Mouse (Mus musculus) Patski (cell line): ENCODE results near the gene Sdccag8. TPM values are rescaled to one million over a fixed set of nuclear protein-coding genes. Genes with fewer than 3 reads are reported as not detected.
A peak's percentile ranks its signal among the peaks of the same experiment; 100 is the strongest.

Experiments used
- ATAC-seq: fragments of 100-300 bp; one replicate; pipeline ENCODE4 v1.8.0; 2021
- CTCF ChIA-PET: fragments of 350-600 bp; sonication (Branson Sonifier 250); formaldehyde crosslinking; loops from one replicate; lab custom pipeline; 2022; ENCODE audit warnings: inconsistent platforms; lab: Charles Lee
- POLR2A ChIA-PET: fragments of 350-600 bp; sonication (Branson Sonifier 250); formaldehyde crosslinking; loops from one replicate; lab custom pipeline; 2022; ENCODE audit warnings: antibody characterized with exemption, inconsistent platforms; lab: Charles Lee
- DNase-seq: peaks from one replicate; pipeline ENCODE4 v3.0.0-alpha.2; 2011; ENCODE audit warnings: low read depth, low spot score
- H3K27me3 ChIP-seq: fragments of 371-371 bp; one replicate; pipeline ENCODE4 v1.5.1; 2021
- CTCF ChIP-seq: fragments of 100-300 bp; IDR thresholded peaks from one replicate; pipeline ENCODE4 v1.5.1; 2021
- in situ Hi-C: fragments of 300-500 bp; cut with MboI; formaldehyde crosslinking; loops from 3 replicates; pipeline ENCODE4 v1.11.1; 2018; ENCODE audit warnings: low pct_unique_long_range_greater_than_20kb, mixed read lengths
- polyA plus RNA-seq: library from polyadenylated mRNA; unstranded; gene quantifications from one replicate; pipeline ENCODE4 v1.2.3, GENCODE M21; 2021

Sdccag8 gene
- polyA plus RNA-seq: 25.1 TPM

DNA sequence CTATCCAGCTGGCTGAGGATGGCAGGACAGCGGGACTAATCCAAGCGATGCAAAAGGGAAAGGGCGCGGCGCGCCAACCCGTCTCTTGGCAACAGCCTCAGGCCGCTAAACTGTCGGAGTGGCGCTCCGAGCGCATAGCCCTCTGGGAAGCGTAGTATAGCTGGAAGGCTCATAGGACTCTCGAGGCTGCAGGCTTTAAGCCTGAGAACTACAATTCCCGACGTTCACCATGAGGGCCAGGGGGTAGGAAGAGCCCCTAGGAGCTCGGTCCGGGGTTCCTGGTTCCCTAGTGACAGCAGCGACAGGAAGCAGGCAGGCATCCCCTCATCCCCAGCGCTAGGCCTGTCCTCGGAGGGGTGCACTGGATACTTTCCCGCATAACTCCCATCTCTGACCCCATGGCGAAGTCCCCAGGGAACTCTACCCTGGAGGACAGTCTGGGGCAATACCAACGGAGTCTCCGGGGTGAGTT is at the start of gene Sdccag8:
Gene Sdccag8, plus strand, starts transcription at position 70 of the 472 bp plus-strand sequence.
- no peak for TF ChIP-seq CTCF
- peak; percentile 94 for DNase-seq
- H3K27me3 ChIP-seq: no peaks in the 10 kb centered on the region
- in situ Hi-C loops: no loop called here
- ChIA-PET POLR2A (interaction anchor here (2.0 kb wide), 1 partner anchor 12 kb away, joined by 9 read pairs; no protein-coding TSS in a partner anchor), CTCF (interaction anchor here (1.2 to 2.0 kb wide), 2 partner anchors 10 to 13 kb away, joined by 3 to 8 read pairs; no protein-coding TSS in a partner anchor)
- peak; percentile 90 for ATAC-seq

- CTCF ChIA-PET: interaction anchor here (0.9 to 2.4 kb wide), 2 partner anchors 12 to 16 kb away, joined by 4 to 7 read pairs; no protein-coding TSS in a partner anchor
- ATAC-seq (peak; percentile 65), DNase-seq (no peak)
- in situ Hi-C loops: no loop called here
- POLR2A ChIA-PET: no interaction called here
- H3K27me3 ChIP-seq: no peaks in the 10 kb centered on the region
- TF ChIP-seq CTCF: no peak
These were observed 39.9 kb upstream of the Sdccag8 start for GRCm38 (mm10) chr1:176774533-176774932.

DNA sequence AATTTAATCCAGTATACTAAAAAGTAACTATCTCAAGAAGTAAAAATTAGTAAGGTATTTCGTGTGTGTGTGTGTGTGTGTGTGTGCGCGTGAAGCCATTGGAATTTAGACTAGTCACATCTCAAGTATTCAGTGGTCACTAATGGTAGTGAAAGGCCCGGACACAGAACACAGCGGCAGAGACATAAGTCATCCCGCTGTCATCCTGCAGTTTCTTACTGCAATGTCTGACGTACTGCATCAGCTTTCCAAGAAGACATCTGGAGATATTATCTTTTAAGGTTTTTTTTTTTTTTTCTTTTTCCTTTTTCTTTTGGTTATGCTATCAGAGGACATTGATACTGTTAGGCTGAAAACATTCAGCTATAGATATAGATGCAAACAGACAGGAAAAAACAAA is 25.1 kb upstream of the Sdccag8 start:
- ATAC-seq (no peak), DNase-seq (no peak)
- in situ Hi-C loops: no loop called here
- H3K27me3 ChIP-seq: no peaks in the 10 kb centered on the region
- ChIA-PET CTCF (interaction anchor here (1.2 to 1.4 kb wide), 3 partner anchors 20 to 73 kb away, joined by 3 to 4 read pairs (median 3); no protein-coding TSS in a partner anchor), POLR2A (interaction anchor here (0.6 kb wide), 1 partner anchor 23 kb away, joined by 3 read pairs; no protein-coding TSS in a partner anchor)
- no peak for TF ChIP-seq CTCF

- POLR2A ChIA-PET: no interaction called here
- H3K27me3 ChIP-seq: no peaks in the 10 kb centered on the region
- in situ Hi-C loops: no loop called here
- no peak for TF ChIP-seq CTCF
- ATAC-seq (no peak), DNase-seq (no peak)
- CTCF ChIA-PET: no interaction called here
These were observed 22.3 kb upstream of the Sdccag8 start for GRCm38 (mm10) chr1:176792175-176792574.

GRCm38 (mm10) chr1:176798673-176799072 is 15.8 kb upstream of the Sdccag8 start:
- no peak for TF ChIP-seq CTCF
- no peak for ATAC-seq
- no peaks in the 10 kb centered on the region for H3K27me3 ChIP-seq
- ChIA-PET POLR2A (interaction anchor here (0.7 kb wide), 1 partner anchor 31 kb away, joined by 6 read pairs; no protein-coding TSS in a partner anchor), CTCF (no interaction called here)
- in situ Hi-C loops: no loop called here
- DNase-seq: no peak

- DNase-seq: peak; percentile 68
- CTCF ChIA-PET: interaction anchor here (0.7 kb wide), 1 partner anchor 12 kb away, joined by 3 read pairs; no protein-coding TSS in a partner anchor
- ATAC-seq: no peak
These were observed 13.6 kb upstream of the Sdccag8 start for GRCm38 (mm10) chr1:176800728-176801365.

GRCm38 (mm10) chr1:176810161-176810560 is 4.3 kb upstream of the Sdccag8 start:
- no peaks in the 10 kb centered on the region for H3K27me3 ChIP-seq
- POLR2A ChIA-PET: no interaction called here
- TF ChIP-seq CTCF: no peak
- DNase-seq: no peak
- in situ Hi-C loops: no loop called here
- CTCF ChIA-PET: interaction anchor here (0.8 to 1.1 kb wide), 3 partner anchors 8 to 21 kb away, joined by 3 to 4 read pairs (median 3); no protein-coding TSS in a partner anchor
- ATAC-seq: no peak

More at GRCm38 (mm10) chr1:176800728-176801365, 13.6 kb upstream of the Sdccag8 start:
- POLR2A ChIA-PET: interaction anchor here (0.7 kb wide), 1 partner anchor 21 kb away, joined by 4 read pairs; no protein-coding TSS in a partner anchor
- no peaks in the 10 kb centered on the region for H3K27me3 ChIP-seq
- TF ChIP-seq CTCF: no peak
- in situ Hi-C loops: no loop called here

DNA sequence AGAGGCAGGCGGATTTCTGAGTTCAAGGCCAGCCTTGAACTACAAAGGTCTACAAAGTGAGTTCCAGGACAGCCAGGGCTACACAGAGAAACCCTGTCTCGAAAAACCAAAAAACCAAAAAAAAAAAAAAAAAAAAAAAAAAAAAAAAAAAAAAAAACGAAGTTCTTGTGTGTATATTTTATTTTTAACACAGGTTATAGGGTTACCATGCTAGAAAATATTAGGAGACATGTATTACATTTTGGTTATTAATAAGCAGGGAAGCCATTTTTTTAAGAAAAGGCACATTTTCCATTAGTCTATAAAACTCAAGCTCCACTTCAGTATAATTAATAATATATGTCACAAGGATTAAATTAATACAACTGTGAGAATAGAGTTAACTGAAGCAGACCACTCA is 2.6 kb upstream of the Sdccag8 start:
- no peak for TF ChIP-seq CTCF
- ChIA-PET POLR2A (no interaction called here), CTCF (interaction anchor here (1.3 kb wide), 1 partner anchor 11 kb away, joined by 3 read pairs; no protein-coding TSS in a partner anchor)
- ATAC-seq (no peak), DNase-seq (no peak)
- in situ Hi-C loops: no loop called here
- no peaks in the 10 kb centered on the region for H3K27me3 ChIP-seq

DNA sequence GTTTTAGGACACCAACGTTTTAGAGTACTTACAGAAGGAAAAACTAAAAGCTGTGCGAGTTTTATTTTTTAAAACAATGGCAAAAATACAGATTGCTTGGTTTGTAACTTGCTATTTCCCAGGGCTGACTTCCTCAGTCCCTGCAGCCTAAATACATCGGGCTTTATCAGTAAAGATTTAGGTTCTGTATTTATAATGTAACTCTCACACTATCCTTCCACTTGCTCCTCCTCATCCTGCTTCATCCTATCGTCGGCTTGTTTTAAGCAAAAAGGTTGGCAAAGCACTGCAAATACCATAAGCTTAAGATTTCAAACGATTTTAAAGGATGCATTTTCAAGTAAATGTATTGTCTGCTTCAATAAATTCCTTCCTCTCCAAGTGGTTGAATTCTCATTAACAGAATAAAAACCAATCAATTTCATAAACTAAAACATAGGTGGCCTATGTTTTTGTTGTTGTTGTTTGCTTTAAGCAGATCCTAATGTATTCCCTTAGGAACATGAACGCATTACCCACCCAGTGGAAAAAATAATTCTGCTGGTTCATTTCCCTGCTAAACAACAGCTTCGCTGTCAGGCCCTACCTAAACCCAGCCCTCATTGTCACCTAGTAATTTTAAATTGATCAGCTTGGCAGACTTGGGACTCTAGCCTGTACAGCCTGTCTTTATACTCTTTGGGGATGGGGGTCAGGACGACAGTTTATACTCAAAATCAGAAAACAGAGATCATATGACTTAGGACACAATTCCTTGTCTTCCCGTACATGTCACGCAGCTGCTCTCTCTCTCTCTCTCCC is 1.8 kb upstream of the Sdccag8 start:
- POLR2A ChIA-PET: interaction anchor here (0.6 to 2.0 kb wide), 2 partner anchors 14 to 23 kb away, joined by 3 to 9 read pairs; no protein-coding TSS in a partner anchor
- no peaks in the 10 kb centered on the region for H3K27me3 ChIP-seq
- ATAC-seq (no peak), DNase-seq (no peak)
- CTCF ChIA-PET: interaction anchor here (0.8 to 1.3 kb wide), 2 partner anchors 12 to 21 kb away, joined by 3 read pairs; no protein-coding TSS in a partner anchor
- no peak for TF ChIP-seq CTCF
- in situ Hi-C loops: no loop called here
